Mouse (Mus musculus): ENCODE measurements at regions not wholly inside any gene's neighbourhood (a gene's known extent, or its start where the extent isn't known, plus 50 kb on each side); places are given as distances from the start of the nearest gene placed in this dataset.

DNA sequence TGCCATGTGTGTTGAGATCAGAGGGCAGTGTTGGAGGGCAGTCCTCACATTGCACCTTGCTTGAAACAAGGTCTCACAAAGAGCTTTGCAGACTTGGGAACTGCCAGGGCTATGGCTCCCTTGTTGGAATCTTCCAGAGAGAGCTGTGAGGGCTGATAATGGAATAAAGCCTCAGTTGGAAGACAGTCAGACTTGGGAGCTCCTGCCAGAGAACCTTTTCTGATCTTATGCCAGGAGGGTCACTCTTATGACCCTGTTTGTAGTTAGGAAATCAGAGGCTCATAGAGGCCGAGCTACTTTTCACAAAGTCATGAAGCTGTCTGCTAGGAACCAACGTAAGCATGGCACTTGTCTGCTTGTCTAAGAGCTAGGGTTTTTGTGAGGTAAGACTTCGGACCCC lies 129.4 kb downstream of the Ddx1 start:
- no peaks in the 10 kb centered on the region for H3K27me3 ChIP-seq (replicated peaks; ENCODE audit: control insufficient read depth, insufficient read depth, low read length)
- ATAC-seq (replicated peaks; ENCODE audit: low FRiP score) = no peak
- whole genome bisulfite sequencing = 67% methylated on average over 3 of the region's 3 CpGs
- no peak overlapping the region for H3K27ac ChIP-seq (ENCODE audit: low read depth, low read length)
- no peaks in the 10 kb centered on the region for H3K36me3 ChIP-seq (ENCODE audit: control insufficient read depth, insufficient read depth, low read length)
- no peak overlapping the region for H3K9ac ChIP-seq (ENCODE audit: low read depth, low read length)
- no peak for DNase-seq (ENCODE audit: low spot score)
- no peaks in the 10 kb centered on the region for H3K9me3 ChIP-seq (ENCODE audit: control insufficient read depth, low read length)
- H3K4me2 ChIP-seq = no peak overlapping the region
- H3K4me3 ChIP-seq (ENCODE audit: low read depth, low read length) = no peak overlapping the region
- H3K4me1 ChIP-seq (replicated peaks; ENCODE audit: control insufficient read depth, insufficient read depth, low read length) = no peaks in the 10 kb centered on the region; the same call in 1 of the 2 replicates

DNA sequence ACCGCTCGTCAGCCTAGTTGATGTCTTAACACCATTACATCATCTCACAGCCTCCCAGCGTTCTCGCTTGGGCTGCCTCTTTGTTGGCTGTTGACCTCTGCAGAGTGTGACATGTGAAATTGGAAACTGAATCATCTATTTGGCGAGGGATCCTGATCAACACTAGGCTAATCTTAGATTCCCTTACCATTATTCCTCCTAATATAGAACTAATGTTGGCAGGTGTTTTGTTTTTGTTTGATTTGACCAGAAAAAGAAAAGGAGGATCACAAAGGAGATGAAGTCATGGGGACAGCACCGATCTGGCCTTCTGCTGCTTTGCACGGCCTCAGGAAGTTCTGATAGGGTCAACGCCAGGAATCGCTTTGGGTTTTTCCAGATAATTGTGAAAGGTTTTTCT lies 131.0 kb downstream of the Ddx1 start:
- Histone ChIP-seq H3K4me3 (ENCODE audit: low read depth, low read length) (no peak overlapping the region), H3K4me1 (replicated peaks; ENCODE audit: control insufficient read depth, insufficient read depth, low read length) (no peaks in the 10 kb centered on the region; the same call in 1 of the 2 replicates), H3K27ac (ENCODE audit: low read depth, low read length) (no peak overlapping the region), H3K9me3 (ENCODE audit: control insufficient read depth, low read length) (no peaks in the 10 kb centered on the region), H3K36me3 (ENCODE audit: control insufficient read depth, insufficient read depth, low read length) (no peaks in the 10 kb centered on the region), H3K9ac (ENCODE audit: low read depth, low read length) (no peak overlapping the region), H3K27me3 (replicated peaks; ENCODE audit: control insufficient read depth, insufficient read depth, low read length) (no peaks in the 10 kb centered on the region), H3K4me2 (no peak overlapping the region)
- WGBS = 61% methylated on average over 9 of the region's 9 CpGs
- DNase-seq (ENCODE audit: low spot score) = no peak
- ATAC-seq (replicated peaks; ENCODE audit: low FRiP score) = no peak

DNA sequence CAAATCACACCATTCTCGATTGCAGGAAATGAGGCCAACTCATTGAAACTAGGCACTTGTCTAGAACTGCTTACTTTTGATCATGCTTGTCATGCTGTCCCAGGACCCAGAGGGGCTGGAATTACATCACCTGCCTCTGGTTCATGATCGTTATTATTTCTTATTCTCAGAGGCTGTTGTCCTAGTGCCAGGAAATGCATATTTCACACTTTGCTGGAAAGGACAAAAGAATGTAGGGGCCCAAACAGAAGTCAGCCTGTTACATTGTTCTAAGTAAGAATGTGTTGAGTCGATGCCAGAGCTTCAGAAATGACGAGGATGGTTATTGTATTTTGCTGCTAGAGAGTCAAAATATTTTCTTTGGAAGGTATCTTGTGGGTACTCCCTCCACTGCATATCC lies 134.7 kb downstream of the Ddx1 start:
- Histone ChIP-seq H3K9ac (ENCODE audit: low read depth, low read length) (no peak overlapping the region), H3K4me3 (ENCODE audit: low read depth, low read length) (no peak overlapping the region), H3K9me3 (ENCODE audit: control insufficient read depth, low read length) (no peaks in the 10 kb centered on the region), H3K27me3 (replicated peaks; ENCODE audit: control insufficient read depth, insufficient read depth, low read length) (no peaks in the 10 kb centered on the region), H3K36me3 (ENCODE audit: control insufficient read depth, insufficient read depth, low read length) (no peaks in the 10 kb centered on the region), H3K4me1 (replicated peaks; ENCODE audit: control insufficient read depth, insufficient read depth, low read length) (no peaks in the 10 kb centered on the region; the same call in 1 of the 2 replicates), H3K4me2 (no peak overlapping the region), H3K27ac (ENCODE audit: low read depth, low read length) (no peak overlapping the region)
- 67% methylated on average over 4 of the region's 4 CpGs for WGBS
- DNase-seq (ENCODE audit: low spot score) (no peak), ATAC-seq (replicated peaks; ENCODE audit: low FRiP score) (no peak)

DNA sequence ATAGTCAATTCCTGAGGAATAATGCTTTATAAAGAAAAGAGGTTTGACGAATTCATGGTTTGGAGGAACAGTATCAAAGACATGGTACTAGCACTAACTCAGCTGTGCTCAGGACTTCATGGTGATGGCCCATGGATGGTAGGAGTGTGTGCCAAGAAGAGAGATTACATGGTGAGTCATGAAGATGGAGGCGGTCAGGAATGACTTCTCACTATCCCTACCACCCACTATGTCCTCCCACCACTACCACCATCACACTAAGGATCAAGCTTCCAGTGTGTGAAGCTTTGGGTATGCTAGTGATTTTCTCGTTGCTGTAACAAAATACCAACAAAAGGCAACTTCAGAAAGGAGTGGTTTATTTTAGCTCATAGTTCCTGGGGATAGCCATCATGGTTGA lies 142.1 kb downstream of the Ddx1 start:
- Histone ChIP-seq H3K27ac (ENCODE audit: low read depth, low read length) (no peak overlapping the region), H3K27me3 (replicated peaks; ENCODE audit: control insufficient read depth, insufficient read depth, low read length) (no peaks in the 10 kb centered on the region), H3K9me3 (ENCODE audit: control insufficient read depth, low read length) (no peaks in the 10 kb centered on the region), H3K4me3 (ENCODE audit: low read depth, low read length) (no peak overlapping the region), H3K4me1 (replicated peaks; ENCODE audit: control insufficient read depth, insufficient read depth, low read length) (no peaks in the 10 kb centered on the region), H3K4me2 (no peak overlapping the region), H3K9ac (ENCODE audit: low read depth, low read length) (no peak overlapping the region), H3K36me3 (ENCODE audit: control insufficient read depth, insufficient read depth, low read length) (no peaks in the 10 kb centered on the region)
- ATAC-seq (replicated peaks; ENCODE audit: low FRiP score) (no peak), DNase-seq (ENCODE audit: low spot score) (no peak)
- WGBS = 81% methylated on average over 3 of the region's 3 CpGs

GRCm38 (mm10) chr12:13100505-13101354 lies 148.3 kb downstream of the Ddx1 start:
- 48% methylated on average over 12 of the region's 12 CpGs for WGBS
- DNase-seq (ENCODE audit: low spot score) (no peak), ATAC-seq (replicated peaks; ENCODE audit: low FRiP score) (no peak)
- Histone ChIP-seq H3K4me2 (no peak overlapping the region), H3K4me1 (replicated peaks; ENCODE audit: control insufficient read depth, insufficient read depth, low read length) (no peaks in the 10 kb centered on the region; the same call in 1 of the 2 replicates), H3K36me3 (ENCODE audit: control insufficient read depth, insufficient read depth, low read length) (no peaks in the 10 kb centered on the region), H3K27me3 (replicated peaks; ENCODE audit: control insufficient read depth, insufficient read depth, low read length) (no peaks in the 10 kb centered on the region), H3K27ac (ENCODE audit: low read depth, low read length) (no peak overlapping the region), H3K9ac (ENCODE audit: low read depth, low read length) (no peak overlapping the region), H3K4me3 (ENCODE audit: low read depth, low read length) (no peak overlapping the region), H3K9me3 (ENCODE audit: control insufficient read depth, low read length) (no peaks in the 10 kb centered on the region)

- DNase-seq (ENCODE audit: low spot score) (no peak), ATAC-seq (replicated peaks; ENCODE audit: low FRiP score) (no peak)
- Histone ChIP-seq H3K36me3 (ENCODE audit: control insufficient read depth, insufficient read depth, low read length) (no peaks in the 10 kb centered on the region), H3K4me3 (ENCODE audit: low read depth, low read length) (no peak overlapping the region), H3K27ac (ENCODE audit: low read depth, low read length) (no peak overlapping the region), H3K9me3 (ENCODE audit: control insufficient read depth, low read length) (no peaks in the 10 kb centered on the region), H3K27me3 (replicated peaks; ENCODE audit: control insufficient read depth, insufficient read depth, low read length) (no peaks in the 10 kb centered on the region), H3K4me1 (replicated peaks; ENCODE audit: control insufficient read depth, insufficient read depth, low read length) (no peaks in the 10 kb centered on the region), H3K4me2 (no peak overlapping the region), H3K9ac (ENCODE audit: low read depth, low read length) (no peak overlapping the region)
- 52% methylated on average over 9 of the region's 9 CpGs for WGBS
Measured at GRCm38 (mm10) chr12:13094111-13094851, 152.6 kb upstream of the Mycn start.

GRCm38 (mm10) chr12:13085951-13086350 lies 144.2 kb upstream of the Mycn start:
- Histone ChIP-seq H3K27ac (ENCODE audit: low read depth, low read length) (no peak overlapping the region), H3K36me3 (ENCODE audit: control insufficient read depth, insufficient read depth, low read length) (no peaks in the 10 kb centered on the region), H3K27me3 (replicated peaks; ENCODE audit: control insufficient read depth, insufficient read depth, low read length) (no peaks in the 10 kb centered on the region), H3K4me3 (ENCODE audit: low read depth, low read length) (no peak overlapping the region), H3K9me3 (ENCODE audit: control insufficient read depth, low read length) (no peaks in the 10 kb centered on the region), H3K4me1 (replicated peaks; ENCODE audit: control insufficient read depth, insufficient read depth, low read length) (no peaks in the 10 kb centered on the region), H3K4me2 (no peak overlapping the region), H3K9ac (ENCODE audit: low read depth, low read length) (no peak overlapping the region)
- DNase-seq (ENCODE audit: low spot score) = no peak
- no peak for ATAC-seq (replicated peaks; ENCODE audit: low FRiP score)
- 72% methylated on average over 9 of the region's 9 CpGs for WGBS

DNA sequence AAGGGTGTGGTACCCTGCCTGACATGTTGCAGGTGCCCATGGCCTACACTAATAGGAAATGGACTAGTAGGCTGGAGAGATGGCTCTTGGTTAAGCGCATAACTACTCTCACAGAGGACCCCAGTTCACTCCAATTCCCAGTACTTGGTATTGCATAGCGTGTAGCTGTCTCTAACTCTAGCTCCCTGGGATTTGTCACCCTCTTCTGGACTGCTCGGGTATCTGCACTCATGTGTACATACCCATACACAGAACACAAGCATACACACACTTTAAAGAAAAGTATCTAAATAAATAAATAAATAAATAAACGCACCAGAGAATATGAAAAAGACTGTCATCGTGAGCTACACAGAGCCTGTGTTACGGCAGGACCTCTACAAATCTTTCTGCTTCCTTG lies 143.8 kb upstream of the Mycn start:
- WGBS = 87% methylated on average over 6 of the region's 6 CpGs
- no peak for ATAC-seq (replicated peaks; ENCODE audit: low FRiP score)

More for the DNA sequence above, 143.8 kb upstream of the Mycn start:
- H3K9ac ChIP-seq (ENCODE audit: low read depth, low read length) = no peak overlapping the region
- H3K9me3 ChIP-seq (ENCODE audit: control insufficient read depth, low read length) = no peaks in the 10 kb centered on the region
- H3K4me1 ChIP-seq (replicated peaks; ENCODE audit: control insufficient read depth, insufficient read depth, low read length) = no peaks in the 10 kb centered on the region
- H3K36me3 ChIP-seq (ENCODE audit: control insufficient read depth, insufficient read depth, low read length) = no peaks in the 10 kb centered on the region
- no peak overlapping the region for H3K4me2 ChIP-seq
- no peaks in the 10 kb centered on the region for H3K27me3 ChIP-seq (replicated peaks; ENCODE audit: control insufficient read depth, insufficient read depth, low read length)
- no peak for DNase-seq (ENCODE audit: low spot score)
- H3K27ac ChIP-seq (ENCODE audit: low read depth, low read length) = no peak overlapping the region
- no peak overlapping the region for H3K4me3 ChIP-seq (ENCODE audit: low read depth, low read length)
